Mouse (Mus musculus) right cerebral cortex, postnatal 14 days (tissue): Measurements from ENCODE around the gene Pbx1.

Experiments
- DNase-seq: peaks from one replicate; pipeline ENCODE4 v3.0.0; 2022

Gene Pbx1

DNA sequence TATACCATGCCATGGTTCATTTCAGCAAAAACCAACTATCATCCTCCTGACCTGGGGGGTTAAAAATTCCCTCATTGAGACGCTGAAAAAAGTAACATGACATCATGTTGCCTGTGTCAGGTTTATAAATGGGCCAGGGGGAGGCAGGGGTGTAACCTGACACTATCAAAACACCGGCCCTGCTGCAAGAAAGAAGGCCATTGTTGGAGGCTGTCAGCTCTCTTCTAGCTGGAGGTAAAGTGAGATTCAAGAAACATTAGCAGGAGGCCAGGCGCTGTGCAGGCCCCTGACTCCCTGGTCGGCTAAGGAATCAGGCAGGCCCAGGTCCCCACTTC, 49.3 kb downstream of the Pbx1 start:
- DNase-seq = no peak

DNA sequence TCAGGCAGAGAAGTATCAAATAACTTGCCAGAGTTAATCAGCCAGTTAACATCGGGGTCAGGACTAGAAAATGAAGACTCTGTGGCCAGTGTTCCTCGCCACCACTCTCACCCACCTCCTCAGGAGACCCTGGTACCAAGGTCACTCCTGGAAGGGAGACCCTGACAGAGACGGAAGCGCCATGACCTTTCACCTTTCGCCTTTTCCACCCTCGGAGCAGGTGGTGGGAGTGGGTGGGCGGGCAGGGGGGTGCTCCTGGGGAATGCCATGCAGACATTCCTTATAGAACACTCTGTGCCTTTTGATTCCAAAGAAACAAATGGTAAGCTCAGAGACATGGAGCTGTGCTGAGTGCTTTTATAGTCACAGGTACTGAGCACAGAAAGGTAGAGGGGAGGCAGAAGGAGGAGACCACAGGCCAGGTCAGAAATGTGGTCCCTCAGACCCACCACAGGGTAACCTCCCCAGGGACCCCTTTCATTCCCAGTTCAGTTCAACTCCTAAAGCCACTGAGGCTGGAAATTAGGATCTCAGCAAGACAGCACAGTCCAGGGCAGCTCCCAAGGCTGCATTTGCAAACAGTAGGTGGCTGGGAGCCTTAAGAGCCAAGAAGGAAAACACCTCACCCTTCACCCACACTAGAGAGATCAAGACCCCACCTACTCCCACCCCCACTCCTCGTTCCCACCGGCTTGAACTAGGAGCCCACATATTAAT, 49.8 kb downstream of the Pbx1 start:
- no peak for DNase-seq

DNA sequence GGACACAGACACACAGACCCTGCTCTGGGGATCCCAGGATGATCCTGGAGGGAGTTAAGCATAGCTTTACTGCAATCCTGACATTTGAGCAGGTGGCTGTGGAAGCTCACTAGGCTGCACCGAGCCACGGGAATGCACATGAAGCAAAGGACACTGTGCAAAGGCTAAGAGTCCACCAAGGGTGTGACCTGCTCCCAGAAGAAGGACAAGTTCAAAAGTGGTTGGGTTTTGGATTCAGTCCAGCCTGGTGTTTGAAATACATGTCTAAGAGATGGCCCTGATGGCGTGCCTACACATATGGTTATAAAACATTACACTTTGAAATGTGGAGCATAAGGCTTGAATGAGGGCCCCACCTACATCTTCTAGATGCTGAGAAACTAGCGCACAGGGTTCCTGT, 50.6 kb downstream of the Pbx1 start:
- DNase-seq = no peak

DNA sequence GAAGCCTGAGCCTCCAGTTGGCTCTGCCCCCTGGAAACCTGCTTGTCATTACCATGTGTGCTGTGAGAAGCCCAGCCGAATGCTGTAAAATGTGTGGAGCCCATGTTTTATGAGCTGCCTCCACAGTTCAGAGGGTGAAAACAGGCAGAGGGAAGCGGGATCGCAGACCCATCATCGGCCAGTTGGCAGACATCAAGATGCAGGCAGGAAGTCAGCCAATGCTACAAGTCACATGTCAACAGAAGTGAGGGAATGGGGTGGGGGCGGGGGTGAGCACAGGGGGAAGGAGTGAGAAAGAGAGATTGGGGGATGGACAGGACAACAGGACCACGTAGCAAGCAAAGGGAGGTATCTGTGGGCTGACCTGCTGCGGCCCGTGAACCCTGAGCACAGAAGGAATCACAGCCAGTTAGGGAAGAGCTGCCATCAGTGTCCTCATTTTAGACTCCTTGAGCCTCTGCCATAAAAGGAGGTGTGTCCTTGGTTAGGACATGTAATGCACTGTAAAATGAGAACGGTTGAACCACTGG, 51.8 kb downstream of the Pbx1 start:
- no peak for DNase-seq

DNA sequence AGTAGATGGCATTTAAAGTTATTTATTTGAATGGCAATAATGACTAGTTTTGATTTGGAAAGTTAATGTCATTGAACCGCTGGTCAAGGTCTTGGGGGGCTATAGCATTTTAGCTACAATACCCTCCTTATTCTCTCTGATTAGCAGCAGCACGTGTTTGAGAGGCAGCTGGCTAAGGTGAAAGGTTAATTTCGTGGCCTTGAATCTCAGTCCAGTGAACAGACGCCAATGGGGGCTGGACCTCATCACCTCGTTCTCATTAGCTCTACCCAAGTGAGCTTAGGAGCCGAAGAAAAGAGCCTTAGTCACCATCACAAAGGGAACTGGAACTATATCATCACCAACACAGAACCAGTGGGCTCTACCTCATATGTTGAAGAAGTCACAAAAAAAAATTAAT, 54.4 kb downstream of the Pbx1 start:
- no peak for DNase-seq

DNA sequence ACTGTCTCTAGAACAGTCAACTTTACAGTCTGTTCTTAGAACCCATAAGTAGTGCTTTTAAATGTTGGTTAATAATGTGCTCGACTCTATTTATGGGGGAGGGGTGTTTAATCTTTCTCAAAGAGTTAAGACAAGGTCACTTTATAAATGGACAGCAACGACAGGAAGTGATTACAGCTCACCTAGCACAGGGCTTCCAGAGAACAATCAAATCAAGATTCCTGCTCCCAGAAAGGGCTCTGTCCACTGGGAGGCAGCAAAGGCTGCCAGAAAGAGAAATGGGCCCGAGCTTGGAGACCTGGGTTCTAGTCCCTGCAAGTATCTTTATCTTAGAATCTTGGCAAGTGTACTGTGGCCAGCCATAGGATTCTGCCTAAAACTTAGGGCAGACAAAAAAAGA, 55.7 kb downstream of the Pbx1 start:
- no peak for DNase-seq

DNA sequence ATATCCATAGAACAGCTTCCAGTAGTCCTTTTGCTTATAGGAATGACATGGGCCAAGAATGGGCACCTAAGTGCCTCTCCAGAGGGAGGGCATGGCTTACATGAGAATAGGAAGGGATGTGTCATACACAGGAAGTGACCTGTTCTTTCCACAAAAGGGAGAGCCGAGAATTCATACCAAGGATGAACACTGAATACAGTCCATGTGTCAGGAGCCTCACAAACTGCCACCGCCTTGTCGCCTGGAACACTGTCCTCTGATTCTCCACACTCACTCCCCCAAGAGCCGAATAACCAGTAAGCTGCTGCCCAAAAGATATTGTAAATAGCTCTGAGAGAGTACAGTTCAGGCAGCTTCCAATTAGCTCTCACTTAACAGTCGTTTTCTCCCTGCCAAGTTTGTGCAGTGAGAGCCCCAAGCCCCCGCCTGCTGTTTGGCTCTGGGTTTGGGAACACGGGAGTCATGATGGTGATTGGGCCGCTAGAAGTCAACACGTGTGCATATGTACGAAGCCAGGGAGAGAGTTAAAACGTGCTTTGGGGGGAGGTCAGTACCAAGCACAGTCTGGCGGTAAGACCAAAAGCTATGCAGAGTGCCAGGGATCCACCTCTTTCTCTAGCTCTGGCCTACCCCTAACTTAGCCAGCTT, 57.0 kb downstream of the Pbx1 start:
- no peak for DNase-seq

DNA sequence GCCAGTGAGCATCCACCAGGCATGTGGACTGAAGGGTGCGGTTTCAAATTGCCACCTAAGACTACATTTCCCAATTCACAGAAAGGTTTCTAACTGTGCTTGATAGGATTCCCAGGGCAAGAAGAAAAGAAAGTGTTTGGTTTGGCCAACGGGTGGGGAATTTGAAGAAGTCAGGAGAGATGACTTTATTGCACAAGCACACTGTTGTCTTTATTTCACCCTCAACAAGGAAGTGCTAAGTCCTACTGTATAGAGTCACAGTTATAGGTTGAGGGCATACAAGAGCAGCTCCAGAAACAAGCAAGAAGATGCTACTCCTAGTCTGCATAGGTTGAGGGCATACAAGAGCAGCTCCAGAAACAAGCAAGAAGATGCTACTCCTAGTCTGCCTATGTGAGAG, 60.0 kb downstream of the Pbx1 start:
- no peak for DNase-seq

DNA sequence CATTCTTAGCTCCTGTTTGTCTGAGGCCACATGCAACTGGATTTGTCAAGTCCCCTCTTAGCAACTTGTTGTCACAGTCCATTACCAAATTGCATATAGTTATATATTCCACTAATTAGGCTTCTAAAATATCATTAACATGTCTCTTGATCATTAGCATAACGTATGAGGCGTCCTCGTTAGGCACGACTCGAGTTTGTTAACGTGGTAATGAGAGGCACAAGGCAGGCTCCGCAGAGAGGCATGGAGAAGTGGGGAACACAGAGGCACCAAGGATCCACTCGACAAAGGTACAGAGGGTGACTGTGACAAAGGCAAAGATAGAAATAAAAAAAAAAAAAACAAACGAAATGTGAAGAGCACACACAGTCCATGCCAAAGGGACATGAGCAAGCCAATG, 61.1 kb downstream of the Pbx1 start:
- DNase-seq = no peak

DNA sequence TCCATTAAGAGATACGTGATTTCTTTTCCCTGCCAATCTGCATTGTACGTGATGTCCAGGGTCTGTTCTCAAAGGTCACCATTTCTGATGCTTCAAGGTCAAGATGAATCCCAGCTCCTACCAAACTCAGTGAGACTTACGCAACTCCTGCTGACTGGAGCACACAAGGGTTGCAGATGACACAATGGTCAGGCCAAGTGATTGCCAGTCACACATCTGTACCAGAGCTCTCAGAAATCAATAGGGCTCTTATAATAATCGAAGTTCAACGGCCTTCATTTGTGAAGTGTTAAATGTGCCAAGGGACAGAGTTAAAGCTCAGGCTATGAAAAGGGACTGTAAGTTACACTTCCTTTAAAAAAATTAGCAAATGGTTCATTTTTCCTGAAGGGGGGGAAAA, 65.8 kb downstream of the Pbx1 start:
- DNase-seq = no peak

DNA sequence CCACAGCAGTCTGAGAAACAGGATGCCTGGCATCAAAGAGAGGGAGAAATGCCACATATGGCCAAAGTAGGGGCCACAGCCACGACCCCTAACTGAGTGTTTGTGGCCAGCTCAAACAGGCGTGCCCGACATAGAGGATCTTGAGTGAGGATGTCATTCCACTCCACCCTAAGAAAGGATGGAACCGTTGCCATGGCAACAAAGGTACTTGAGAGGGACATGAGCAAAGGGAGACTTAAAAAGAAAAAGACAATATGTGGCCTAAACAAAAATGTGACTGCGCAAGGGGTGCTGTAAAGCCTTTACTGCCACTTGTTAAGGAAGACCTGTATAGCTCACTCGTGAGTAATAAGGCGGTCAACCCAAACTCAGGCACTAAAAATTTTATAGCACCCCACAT, 67.7 kb downstream of the Pbx1 start:
- no peak for DNase-seq

DNA sequence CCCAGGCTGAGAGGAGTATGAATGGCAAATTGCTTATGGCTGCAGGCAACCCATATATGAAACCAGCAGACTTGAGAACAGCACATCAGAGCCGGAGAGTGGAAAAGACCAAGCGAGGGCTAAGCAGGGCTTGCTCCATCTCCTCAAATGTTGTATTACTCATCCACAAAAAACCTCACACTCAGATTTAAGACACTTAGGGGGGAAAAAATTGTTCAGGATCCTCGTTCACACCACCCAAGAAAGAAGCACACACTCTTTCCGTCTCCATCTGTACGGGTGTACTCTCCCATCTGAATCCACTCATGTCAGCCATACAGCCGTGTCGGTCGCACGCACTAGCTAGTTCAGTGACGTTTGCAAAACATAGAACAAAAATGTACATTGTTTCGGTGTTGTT, 69.0 kb downstream of the Pbx1 start:
- DNase-seq = no peak

DNA sequence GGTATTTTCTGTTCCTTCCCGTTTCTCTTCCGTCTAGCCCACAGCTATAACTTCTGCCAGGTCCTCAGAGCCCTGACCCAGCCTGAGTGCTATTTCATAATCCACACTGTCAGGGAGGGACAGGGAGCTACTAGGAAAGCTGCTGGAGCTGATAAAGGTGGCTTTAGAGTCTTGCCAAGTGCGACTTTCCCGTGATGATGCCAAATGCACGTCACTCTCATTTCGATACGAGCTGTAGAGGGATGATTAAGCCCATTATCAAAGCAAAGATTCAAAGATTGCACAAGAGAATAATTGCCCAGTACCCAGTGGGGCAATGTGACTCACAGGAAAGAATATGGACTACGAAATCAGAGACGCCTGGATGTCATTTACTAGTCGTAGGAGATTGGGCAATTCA, 69.6 kb downstream of the Pbx1 start:
- DNase-seq = no peak

DNA sequence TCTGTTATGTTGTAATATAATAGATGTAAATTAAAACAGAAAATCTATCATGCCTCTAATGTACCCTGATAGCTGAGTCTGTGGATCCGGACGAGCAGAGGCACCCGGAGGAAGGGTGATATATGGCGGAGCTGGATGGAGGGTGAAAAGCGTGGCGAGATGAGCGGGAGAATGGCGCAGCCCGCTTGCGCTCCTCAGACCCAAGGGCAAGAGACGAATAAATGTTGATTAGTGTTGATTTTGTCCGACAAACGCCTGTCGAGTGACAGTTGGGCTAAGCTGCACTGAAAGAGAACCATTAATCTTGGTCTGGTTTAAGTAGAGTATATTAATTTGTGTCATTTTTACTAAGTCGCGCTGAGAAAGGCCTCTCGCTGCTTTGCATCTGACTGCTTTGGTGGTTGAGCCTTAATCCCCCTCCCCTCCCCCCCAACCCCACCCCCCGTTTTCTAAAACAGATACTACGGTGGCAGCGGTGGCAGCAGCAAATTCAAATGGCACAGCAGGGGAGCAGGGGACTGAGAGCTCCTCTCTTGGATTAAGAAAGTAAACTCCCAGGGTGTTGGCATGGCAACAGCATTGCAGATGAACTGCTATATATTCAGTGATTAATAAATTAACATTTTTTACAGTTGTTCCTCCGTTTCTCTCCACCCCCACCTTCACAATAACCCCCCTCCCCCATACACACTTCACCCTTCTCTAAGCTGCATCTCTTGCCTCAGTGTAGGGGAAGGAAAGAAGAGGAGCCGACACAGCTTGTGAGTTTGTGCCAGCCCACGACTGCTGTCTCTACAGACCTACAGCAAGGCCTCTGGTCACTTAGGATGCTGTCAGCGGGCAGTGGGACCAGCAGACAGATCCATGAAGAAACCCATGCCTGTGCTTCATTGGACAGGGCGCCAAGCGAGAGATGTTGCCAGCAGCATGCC, 74.1 kb downstream of the Pbx1 start:
- DNase-seq = no peak

DNA sequence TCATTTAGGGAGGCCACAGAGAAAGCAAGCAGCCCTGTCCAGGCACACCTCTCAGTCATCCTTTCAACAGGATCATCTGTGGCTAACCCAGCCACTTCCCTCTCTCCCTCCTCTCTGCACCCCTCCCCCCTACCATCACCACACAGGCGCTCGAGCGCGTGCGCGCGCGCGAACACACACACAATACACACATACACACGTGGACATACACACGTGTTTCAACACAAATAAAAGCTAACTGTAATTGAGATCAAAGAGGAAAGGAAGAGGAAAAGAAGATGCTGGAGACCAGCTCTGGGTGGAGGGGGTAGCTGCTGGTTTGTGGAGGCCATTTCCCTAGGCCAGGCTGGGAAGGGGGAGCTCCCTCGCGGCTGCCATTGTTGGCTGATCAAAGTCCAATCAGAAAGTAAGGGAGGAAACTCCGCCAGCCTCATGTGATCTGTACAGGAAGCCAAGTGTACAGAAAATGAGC, 75.1 kb downstream of the Pbx1 start:
- no peak for DNase-seq

DNA sequence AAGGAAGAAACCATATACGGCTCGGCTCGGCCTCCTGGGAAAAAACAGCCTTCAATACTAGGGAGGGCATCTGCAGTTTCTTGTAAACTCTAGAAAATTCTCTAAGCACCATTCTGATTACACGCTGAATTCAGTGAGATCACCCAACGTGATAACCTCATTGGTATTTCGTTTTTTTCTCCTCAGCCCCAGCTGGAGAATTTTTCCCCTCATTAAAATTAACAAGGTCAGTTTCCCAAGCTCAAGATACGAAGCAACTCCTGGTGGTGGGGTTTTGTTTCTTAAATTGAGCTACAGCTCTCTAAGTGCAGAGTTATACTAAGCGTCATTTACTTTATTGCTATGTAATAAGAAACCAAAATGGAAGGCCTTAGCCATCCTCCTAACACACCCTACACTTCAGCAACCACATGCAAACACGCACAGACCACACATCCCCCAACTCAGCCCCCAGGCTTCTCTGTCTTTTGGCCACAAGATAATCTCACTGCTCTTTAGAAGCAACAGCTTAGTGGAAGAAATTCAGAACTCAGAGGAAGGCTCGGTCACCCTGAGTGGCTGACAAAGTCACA, 76.0 kb downstream of the Pbx1 start:
- DNase-seq = no peak

DNA sequence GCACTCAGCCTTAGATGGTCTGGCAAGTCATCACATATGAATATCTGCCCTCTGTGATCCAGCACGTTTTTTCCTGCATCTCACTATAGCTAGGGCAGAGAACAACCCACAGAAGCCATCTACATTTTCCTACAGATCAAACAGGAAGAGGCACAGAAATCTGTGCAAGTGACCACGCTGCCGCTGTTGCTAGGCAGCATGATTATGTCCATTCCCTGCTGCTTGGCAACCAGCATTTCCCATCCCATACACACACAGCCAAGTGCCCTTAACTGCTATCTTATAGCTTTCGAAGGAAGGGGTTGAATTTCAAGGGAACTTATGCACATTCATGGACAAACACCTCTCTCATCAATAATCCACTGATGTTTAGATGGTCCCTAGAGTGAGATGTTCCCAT, 77.1 kb downstream of the Pbx1 start:
- DNase-seq = no peak

DNA sequence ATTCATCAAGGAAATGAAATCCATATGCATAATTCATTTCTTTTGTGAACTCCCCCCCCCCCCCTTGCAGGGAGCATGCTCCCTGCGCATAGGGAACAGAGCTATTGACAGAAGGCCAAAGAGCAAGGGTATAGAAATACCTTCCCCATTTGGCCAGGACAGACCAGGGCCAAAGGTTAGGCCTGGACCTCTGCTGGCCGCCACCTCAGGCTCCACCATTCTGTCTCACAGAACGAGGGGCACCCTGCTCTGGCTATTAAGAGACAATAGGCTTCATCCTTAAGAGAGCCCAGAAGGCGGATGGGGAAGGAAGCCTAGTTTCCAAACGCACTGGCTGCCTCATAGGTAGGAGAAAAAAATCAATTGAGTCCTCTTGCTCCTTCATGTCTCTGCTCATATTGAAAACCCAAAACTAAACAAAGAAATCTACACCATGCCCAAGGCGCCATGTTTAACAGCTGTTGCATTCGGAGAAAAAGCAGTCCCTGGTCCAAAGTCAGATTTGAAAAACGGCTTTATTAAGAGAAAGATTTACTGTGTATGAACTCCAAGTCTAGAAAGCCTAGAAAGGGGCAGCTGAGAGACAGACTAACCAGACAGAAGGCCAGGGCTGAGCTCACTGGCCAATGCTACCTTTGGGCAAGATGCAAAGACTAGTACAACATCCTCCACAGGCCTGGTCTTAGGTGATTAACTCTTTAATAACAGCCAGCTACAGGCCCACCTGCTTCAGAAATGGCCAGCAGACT, 83.9 kb downstream of the Pbx1 start:
- no peak for DNase-seq

DNA sequence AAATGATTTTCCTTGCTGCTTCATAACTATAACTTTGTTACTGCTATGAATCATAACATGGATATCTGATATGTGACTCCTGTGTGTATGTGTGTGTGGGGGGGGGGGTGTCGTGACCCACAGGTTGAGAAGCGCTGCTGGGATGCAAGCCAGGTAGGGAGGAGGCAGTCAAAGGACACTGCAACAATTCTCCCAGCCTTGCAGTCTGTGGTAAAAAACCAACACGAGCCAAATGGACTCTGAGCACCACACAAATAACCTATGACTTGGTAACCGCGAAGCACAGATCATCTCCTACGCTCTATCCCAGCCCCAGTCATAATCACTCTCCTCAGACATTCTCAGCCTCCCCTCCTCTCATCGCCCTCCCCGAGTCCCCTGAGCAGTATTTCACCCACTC, 87.2 kb downstream of the Pbx1 start:
- no peak for DNase-seq

DNA sequence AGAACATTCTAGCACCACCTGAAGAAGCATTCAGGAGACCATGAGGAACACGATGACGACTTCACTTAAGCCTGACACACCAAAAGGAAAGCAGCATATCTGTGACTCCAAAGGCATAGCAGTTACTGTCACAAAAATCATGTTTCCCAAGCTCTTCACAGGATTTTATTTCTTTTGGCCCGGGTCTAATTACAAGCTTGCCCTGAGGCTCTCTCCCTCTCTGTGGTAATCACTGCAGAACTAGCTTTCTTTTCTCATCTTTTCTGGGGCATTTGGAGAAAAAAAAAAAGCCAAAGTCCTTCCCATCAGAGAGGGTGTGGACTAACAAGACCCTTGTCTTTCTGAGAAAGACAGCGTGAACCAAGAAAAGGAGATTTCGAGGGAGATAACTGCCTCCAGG, 87.8 kb downstream of the Pbx1 start:
- no peak for DNase-seq

DNA sequence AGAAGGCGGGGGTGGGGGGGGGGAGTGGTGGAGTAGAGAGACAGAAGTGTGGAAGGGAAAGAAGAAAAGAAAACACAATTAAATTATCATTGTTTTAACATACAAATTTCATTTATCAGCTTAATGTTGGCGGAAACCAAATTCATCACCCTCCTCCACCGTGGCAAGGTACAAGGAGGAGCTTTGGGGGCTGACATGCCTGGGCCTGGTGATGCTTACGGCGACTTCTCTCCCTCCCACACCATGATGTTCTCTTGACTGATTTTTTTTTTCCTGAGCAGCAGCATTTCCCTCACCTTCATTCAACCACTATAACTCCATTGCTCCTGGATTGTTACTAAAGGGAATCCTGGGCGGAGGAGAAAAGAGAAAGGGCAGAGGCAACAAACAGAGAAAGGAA, 89.8 kb downstream of the Pbx1 start:
- DNase-seq = no peak

DNA sequence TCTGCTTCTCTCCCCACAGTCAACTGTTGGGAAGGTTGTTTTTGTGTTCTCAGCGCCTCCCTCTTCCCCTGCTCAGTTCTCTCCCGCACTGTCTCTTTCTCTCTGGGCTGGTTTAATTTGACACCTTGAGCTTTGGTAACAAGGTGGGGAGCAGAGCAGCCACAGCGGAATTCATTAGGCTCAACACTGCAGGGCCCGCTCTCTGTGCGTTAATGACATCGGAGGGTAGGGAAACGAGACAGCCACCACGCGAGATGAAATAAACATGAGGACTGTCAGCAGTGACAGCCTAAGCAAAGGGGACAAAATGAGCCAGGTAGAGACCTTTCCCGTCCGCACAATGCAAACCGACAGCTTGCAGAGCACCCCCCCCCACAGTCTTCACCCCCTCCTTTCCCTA, 90.2 kb downstream of the Pbx1 start:
- DNase-seq = no peak

DNA sequence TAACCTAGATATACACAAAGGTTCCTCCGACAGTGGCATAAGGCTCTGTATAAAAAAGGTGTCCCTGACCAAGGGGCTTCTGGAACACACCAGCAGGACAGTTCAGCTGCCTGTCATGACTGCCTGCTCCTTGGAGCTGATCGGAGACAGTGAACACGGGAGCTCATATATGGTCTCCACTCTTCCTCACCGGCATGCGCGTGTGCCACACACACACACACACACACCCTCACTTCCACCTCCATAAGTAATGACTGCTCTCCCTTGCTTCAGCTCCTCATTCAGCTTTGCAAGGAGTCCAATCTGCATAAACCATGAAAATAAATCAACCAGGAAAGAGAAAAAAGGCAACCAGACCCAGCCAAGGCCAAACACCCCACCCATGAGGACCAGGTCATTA, 90.7 kb downstream of the Pbx1 start:
- DNase-seq = no peak
